Mouse (Mus musculus): ENCODE data around the gene Ube2e2.
"Not testable (repeated sequence)": the region's sequence is repeated elsewhere in the genome, so short reads cannot be mapped to it uniquely, and the experiment has no call there.

The Ube2e2 gene

DNA sequence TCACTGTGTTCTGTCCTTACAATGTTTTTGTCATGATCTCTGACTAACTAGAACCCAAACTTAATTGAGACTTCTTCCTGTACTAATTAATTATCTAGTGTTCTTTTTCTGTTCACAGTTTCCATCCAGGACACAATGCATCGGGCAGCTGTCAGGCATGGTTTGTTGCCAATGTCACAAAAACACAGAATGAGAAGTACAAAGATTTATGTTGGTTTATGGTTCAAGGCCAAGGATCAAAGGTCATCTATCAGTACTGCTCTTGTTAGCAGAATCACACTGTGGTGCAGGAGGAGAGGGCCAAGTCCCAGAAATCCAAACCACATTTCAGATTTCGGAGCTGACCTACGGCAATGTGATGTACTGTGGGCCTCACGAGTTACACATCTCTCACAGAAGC, 252.4 kb downstream of the Ube2e2 start:
- no peak for ATAC-seq (ENCODE audit: insufficient number of reproducible peaks, low FRiP score, low TSS enrichment)

GRCm38 (mm10) chr14:18638753-18639456, 255.2 kb downstream of the Ube2e2 start:
- no peak for ATAC-seq (ENCODE audit: insufficient number of reproducible peaks, low FRiP score, low TSS enrichment)

GRCm38 (mm10) chr14:18637739-18638138, 256.3 kb downstream of the Ube2e2 start:
- ATAC-seq (ENCODE audit: insufficient number of reproducible peaks, low FRiP score, low TSS enrichment): no peak

GRCm38 (mm10) chr14:18628170-18628569, 265.9 kb downstream of the Ube2e2 start:
- ATAC-seq (ENCODE audit: insufficient number of reproducible peaks, low FRiP score, low TSS enrichment): no peak

- no peak for ATAC-seq (ENCODE audit: insufficient number of reproducible peaks, low FRiP score, low TSS enrichment)
Observed at GRCm38 (mm10) chr14:18618603-18619002, 275.5 kb downstream of the Ube2e2 start.

DNA sequence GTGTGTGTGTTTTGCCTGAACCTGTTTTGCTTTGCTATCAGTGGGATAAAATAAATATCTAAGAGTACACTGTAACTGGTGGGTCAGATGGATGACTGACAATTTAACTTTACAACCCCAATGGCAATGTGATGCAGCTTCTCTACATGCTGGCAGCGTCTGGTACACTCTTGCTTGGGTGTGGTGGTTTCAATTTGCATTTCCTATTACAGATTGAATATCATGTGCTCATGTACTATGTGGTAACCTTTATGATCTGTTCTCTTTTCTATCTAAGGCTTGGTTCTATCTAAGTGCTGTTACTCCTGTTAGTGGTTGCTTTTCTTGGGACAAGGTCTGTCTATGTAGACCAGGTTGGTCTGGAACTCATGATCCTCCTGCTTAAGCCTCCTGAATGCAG, 292.1 kb downstream of the Ube2e2 start:
- ATAC-seq (ENCODE audit: insufficient number of reproducible peaks, low FRiP score, low TSS enrichment): no peak

DNA sequence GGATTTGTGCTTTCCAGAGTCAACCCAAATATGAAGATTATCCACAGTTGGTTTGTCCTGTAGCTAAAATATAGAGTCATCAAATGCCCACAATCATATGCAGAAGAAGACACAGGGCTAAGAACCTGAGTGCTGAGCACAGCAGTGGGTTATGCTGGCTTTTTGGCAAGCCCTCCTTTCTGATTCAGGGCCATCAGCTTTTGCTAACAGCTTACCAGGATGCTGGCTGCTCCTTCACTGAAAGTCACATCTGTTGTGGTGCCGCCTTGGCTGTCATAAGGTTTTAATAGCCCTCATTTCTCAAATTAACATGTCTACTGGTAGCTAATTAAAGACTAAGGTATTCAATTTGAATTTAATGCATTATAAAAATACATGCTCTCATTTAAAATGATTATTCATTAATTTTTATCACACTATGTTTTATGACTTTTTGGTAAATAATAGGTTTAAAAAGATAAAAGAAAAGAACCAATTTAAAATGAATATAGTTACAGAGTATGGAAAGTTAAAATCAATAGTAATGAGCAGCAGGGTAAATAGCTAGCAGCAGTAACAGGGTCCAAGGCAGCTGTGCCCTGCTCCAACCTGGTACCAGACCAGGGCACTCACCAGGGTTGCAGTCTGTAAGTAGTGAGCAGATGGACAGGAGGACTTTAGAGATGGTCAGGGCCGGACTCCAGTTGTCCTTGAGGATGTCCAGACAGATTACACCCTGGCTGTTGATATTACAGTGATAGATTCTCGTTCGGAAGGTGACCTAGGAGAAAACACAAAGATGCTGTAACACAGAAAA, 307.6 kb downstream of the Ube2e2 start:
- peak; percentile 84 for ATAC-seq (ENCODE audit: insufficient number of reproducible peaks, low FRiP score, low TSS enrichment)

- no peak for ATAC-seq (ENCODE audit: insufficient number of reproducible peaks, low FRiP score, low TSS enrichment)
Observed at GRCm38 (mm10) chr14:18581735-18582134, 312.3 kb downstream of the Ube2e2 start.

DNA sequence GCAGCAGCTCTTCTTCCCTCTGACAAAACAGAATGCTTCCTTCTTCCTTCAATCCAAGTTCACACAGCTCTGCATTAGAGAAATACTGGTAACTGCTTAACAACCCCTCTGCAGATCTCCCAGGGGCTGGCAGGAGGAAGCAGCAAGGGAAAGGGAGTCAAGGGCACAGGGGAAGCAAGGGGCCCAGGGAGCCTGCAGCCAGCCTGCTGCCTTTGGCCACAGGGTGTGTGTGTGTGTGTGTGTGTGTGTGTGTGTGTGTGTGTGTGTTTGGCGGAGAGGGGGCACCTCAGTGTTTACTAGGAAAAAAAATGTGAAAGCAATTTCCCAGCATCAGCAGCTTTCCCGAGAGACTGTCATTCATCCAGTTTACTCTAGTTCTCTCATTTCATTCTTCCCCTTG, 319.3 kb downstream of the Ube2e2 start:
- ATAC-seq (ENCODE audit: insufficient number of reproducible peaks, low FRiP score, low TSS enrichment): no peak

DNA sequence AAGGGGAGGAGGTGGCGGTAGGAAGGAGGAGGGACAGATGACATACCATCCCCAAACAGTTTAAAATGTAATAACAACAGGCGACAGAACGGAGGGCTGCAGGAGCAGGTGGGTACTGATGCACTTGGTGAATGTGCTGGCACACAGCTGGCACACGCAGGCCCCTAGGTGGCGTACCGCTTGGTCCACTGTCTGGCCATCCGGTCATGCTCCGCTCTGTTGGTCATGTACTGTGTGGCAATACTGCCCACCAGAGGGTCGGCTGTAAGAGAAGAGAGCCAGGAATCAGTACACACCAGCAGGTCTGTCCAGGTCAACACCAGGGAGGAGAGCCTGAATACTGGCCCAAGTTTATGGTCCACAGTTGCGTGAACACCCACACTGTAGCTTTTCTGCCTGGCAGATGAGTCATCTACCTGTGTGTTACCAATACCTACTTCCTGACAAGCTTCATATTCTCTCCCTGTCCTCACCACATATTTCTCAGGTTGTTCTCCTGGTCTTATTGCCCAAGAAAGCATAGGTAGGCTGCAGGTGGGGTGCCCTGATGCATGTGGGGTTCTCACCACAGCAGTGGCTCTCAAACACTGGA, 319.8 kb downstream of the Ube2e2 start:
- no peak for ATAC-seq (ENCODE audit: insufficient number of reproducible peaks, low FRiP score, low TSS enrichment)

- no peak for ATAC-seq (ENCODE audit: insufficient number of reproducible peaks, low FRiP score, low TSS enrichment)
Observed at GRCm38 (mm10) chr14:18573286-18573956, 320.6 kb downstream of the Ube2e2 start.

- ATAC-seq (ENCODE audit: insufficient number of reproducible peaks, low FRiP score, low TSS enrichment): no peak
Observed at GRCm38 (mm10) chr14:18572852-18573251, 321.2 kb downstream of the Ube2e2 start.

DNA sequence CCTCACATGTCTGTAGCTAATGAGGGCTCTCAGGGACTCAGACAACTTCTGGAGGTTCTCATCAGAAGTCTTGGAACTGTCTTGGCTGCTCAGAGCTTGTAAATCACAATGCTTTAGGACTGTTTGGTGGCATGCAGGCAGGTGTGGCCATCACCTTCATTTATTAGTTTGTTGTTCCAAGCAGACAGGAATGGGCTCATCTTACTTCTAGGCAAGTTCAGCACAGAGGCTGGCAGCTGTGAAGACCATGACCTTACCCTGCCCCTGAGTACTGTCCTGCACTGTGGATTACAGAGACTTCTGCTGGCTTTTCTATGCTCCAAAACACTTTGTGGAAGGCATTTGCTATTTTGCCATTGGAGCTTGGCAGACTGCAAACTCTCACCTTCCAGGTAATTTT, 324.5 kb downstream of the Ube2e2 start:
- no peak for ATAC-seq (ENCODE audit: insufficient number of reproducible peaks, low FRiP score, low TSS enrichment)

DNA sequence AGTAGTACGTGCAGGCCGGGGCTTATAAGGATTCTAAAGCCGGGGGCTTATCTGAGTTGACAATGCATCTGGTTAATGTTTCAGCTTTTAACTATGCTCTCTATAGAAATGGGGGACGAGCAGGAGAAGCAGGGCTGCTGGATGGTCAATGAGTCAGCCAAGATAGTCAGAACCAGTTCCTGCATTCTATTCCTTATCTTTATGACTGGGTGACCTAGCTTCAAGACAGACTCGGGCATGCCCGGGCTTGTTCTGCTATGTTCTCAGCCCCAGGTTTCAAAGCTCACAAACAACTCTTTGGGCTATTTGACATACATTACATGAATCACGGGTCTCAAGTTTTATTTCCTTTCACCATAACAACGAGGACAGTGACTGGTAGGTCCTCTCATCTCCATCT, 329.1 kb downstream of the Ube2e2 start:
- not testable (repeated sequence) for ATAC-seq (ENCODE audit: insufficient number of reproducible peaks, low FRiP score, low TSS enrichment)

DNA sequence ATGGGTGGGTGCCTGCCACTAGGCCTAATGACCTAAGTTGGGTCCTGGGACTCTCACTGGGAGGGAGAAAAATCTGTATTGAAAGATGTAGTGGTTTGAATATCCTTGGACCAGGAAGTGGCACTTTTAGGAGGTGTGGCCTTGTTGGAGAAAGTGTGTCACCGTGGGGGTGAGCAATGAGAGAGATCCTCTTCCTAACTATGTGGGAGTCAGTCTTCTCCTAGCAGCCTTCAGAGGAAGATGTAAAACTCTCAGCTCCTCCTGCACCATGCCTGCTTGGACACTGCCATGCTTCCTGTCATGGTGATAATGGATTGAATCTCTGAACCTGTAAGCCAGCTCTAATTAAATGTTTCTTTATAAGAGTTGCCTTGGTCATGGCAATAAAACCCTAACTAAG, 338.8 kb downstream of the Ube2e2 start:
- ATAC-seq (ENCODE audit: insufficient number of reproducible peaks, low FRiP score, low TSS enrichment): no peak

GRCm38 (mm10) chr14:18554627-18554988, 339.5 kb downstream of the Ube2e2 start:
- no peak for ATAC-seq (ENCODE audit: insufficient number of reproducible peaks, low FRiP score, low TSS enrichment)

- no peak for ATAC-seq (ENCODE audit: insufficient number of reproducible peaks, low FRiP score, low TSS enrichment)
Observed at GRCm38 (mm10) chr14:18553987-18554626, 340.0 kb downstream of the Ube2e2 start.

DNA sequence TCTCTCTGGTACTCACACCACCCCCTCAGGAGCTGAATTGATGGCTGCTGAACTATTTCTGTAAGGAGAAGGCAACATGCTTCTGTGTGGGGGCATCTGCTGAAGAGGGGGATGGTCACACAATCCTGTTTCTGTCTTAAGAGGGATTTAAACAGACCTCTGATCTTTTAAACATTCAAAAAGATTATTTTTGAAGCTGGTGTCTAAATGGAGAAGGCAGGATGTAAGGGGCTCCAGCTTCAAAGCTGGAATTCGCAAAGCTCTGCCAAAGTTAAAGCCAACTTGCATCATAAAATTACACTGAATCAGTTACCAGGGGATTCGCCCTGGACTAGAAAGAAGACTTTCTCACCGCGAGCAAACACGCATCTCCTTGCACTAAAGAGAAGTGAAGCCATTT, 346.5 kb downstream of the Ube2e2 start:
- no peak for ATAC-seq (ENCODE audit: insufficient number of reproducible peaks, low FRiP score, low TSS enrichment)

GRCm38 (mm10) chr14:18539092-18539491, 355.0 kb downstream of the Ube2e2 start:
- not testable (repeated sequence) for ATAC-seq (ENCODE audit: insufficient number of reproducible peaks, low FRiP score, low TSS enrichment)

- ATAC-seq (ENCODE audit: insufficient number of reproducible peaks, low FRiP score, low TSS enrichment): no peak
Observed at GRCm38 (mm10) chr14:18530899-18531298, 363.2 kb downstream of the Ube2e2 start.
